Mouse (Mus musculus) midbrain, embryonic 12.5 days (tissue): ENCODE results near the gene B230217C12Rik. TPM values are rescaled to one million over a fixed set of nuclear protein-coding genes. Genes with fewer than 3 reads are reported as not detected.

Source experiments
- ATAC-seq: fragments of 200-750 bp; cut with Nextera tagmentation; 2 replicates; pipeline ENCODE4 v1.8.0; 2017; ENCODE audit warnings: low read depth, moderate TSS enrichment, moderate library complexity; ENCODE audit not compliant: low FRiP score
- H3K27ac ChIP-seq: fragments of 300-500 bp; sonication (generic); replicated peaks from 2 replicates; pipeline ENCODE4 v1.5.1; 2016; ENCODE audit warnings: mild to moderate bottlenecking
- H3K27me3 ChIP-seq: fragments of 300-500 bp; sonication (generic); 2 replicates; pipeline ENCODE4 v1.6.1; 2016; ENCODE audit warnings: mild to moderate bottlenecking
- H3K36me3 ChIP-seq: fragments of 300-500 bp; sonication (generic); 2 replicates; pipeline ENCODE4 v1.6.1; 2016
- H3K4me1 ChIP-seq: fragments of 300-500 bp; sonication (generic); 2 replicates; pipeline ENCODE4 v1.6.1; 2016
- H3K4me2 ChIP-seq: fragments of 300-500 bp; sonication (generic); replicated peaks from 2 replicates; pipeline ENCODE4 v1.6.1; 2016; ENCODE audit warnings: mild to moderate bottlenecking, moderate library complexity
- H3K4me3 ChIP-seq: fragments of 300-500 bp; sonication (generic); 2 replicates; pipeline ENCODE4 v1.5.1; 2016; ENCODE audit warnings: mild to moderate bottlenecking
- H3K9ac ChIP-seq: fragments of 300-500 bp; sonication (generic); replicated peaks from 2 replicates; pipeline ENCODE4 v1.6.1; 2016; ENCODE audit warnings: mild to moderate bottlenecking, moderate library complexity
- H3K9me3 ChIP-seq: fragments of 300-500 bp; sonication (generic); 2 replicates; pipeline ENCODE4 v1.6.1; 2016; ENCODE audit warnings: mild to moderate bottlenecking
- WGBS: fragments of 180-500 bp; shearing (Covaris S2); methylation state at CpG from one replicate; pipeline ENCODE4 v1.1.7; 2016; 5-methylcytosine and 5-hydroxymethylcytosine counted together
- polyA plus RNA-seq: library from polyadenylated mRNA; unstranded; fragments of >200 nt; fragmentation: Nextera tagmentation; extraction: Ambion mirVana; gene quantifications from 2 replicates; pipeline ENCODE4 v1.2.1, GENCODE M21; 2016

The B230217C12Rik gene
- polyA plus RNA-seq, 1 experiment from 2014 or later, result 15.8 TPM

DNA sequence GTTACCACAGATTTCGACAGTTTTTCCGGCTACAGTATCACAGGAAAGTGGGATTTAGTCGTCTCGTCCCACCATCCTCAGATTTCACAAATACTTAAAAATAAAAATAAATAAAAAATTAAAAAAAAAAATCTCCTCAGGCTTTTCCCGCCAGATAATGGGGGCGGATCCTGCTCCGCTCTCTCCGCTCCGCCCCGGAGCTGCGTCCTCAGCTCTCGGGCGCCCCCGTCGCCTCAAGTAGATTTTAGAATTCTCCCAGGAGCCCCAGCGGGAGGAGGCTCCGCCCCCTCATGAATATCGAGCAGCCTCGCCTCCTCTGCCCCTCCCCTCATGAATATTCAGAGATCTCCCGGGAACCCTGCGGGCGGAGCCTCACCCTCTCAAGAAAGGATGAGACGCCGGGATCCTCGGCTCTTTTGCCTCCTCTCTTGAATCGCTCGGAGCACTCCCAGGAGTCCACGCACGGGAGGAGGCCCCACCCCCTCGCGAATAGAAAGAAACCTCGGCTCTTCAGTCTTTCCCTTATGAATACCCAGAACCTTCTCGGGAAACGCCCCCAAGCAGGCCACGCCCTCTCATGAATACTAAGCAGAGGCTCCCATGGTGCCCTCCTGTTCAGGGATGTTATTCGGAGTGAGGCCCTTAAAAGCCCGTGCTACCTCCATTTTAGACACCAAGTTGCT lies 43.5 kb downstream of the B230217C12Rik start, which contains the start of gene Fbxo47:
TSS of gene Fbxo47 (minus strand) at position 237 of the 683 bp plus-strand sequence.
- no peaks in the 10 kb centered on the region for H3K27me3 ChIP-seq
- peak; percentile 95 for ATAC-seq
- H3K4me3 ChIP-seq, result peak within 1 kb of the TSS; percentile 57
- peak within 1 kb of the TSS; percentile 87 for H3K27ac ChIP-seq
- no peaks in the 10 kb centered on the region for H3K4me1 ChIP-seq
- peak within 1 kb of the TSS; percentile 61 for H3K4me2 ChIP-seq
- peak within 1 kb of the TSS; percentile 48; the same call in 1 of the 2 replicates for H3K9ac ChIP-seq
- WGBS, result under 1% methylated on average over 37 of the region's 37 CpGs
- H3K9me3 ChIP-seq, result no peaks in the 10 kb centered on the region
- H3K36me3 ChIP-seq, result no peaks in the 10 kb centered on the region

DNA sequence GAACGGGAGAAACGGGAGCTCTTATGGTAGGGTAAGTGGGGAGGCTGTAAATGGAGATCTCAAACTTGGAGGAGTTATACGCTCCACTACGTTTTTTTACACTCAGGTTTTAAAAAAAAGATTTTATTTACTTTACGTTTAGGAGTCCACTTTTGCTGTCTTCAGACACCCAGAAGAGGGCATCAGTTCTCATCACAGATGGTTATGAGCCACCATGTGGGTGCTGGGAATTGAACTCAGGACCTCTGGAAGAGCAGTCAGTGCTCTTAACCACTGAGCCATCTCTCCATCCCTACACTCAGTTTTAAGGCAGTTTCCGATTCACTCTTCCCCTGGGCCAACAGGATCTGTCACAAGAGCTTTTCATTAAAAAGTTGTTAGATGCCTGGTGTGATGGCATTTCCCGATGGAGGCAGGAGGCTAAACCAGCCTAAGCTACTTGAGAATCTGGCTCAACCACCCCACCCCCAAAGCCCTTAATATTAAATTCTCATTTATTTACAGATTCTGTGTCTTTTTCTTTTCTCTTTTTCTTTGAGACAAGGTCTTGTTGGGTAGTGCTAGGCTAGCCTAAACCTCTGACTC lies 44.1 kb downstream of the B230217C12Rik start:
- WGBS, result 21% methylated on average over 7 of the region's 7 CpGs
- Histone ChIP-seq H3K4me1 (no peaks in the 10 kb centered on the region), H3K27ac (peak overlapping the region; percentile 87), H3K9me3 (no peaks in the 10 kb centered on the region), H3K9ac (peak overlapping the region; percentile 8; the same call in 1 of the 2 replicates), H3K4me2 (peak overlapping the region; percentile 61), H3K4me3 (peak overlapping the region; percentile 57), H3K27me3 (no peaks in the 10 kb centered on the region), H3K36me3 (no peaks in the 10 kb centered on the region)
- ATAC-seq, result peak; percentile 4; the same call in 1 of the 2 replicates

DNA sequence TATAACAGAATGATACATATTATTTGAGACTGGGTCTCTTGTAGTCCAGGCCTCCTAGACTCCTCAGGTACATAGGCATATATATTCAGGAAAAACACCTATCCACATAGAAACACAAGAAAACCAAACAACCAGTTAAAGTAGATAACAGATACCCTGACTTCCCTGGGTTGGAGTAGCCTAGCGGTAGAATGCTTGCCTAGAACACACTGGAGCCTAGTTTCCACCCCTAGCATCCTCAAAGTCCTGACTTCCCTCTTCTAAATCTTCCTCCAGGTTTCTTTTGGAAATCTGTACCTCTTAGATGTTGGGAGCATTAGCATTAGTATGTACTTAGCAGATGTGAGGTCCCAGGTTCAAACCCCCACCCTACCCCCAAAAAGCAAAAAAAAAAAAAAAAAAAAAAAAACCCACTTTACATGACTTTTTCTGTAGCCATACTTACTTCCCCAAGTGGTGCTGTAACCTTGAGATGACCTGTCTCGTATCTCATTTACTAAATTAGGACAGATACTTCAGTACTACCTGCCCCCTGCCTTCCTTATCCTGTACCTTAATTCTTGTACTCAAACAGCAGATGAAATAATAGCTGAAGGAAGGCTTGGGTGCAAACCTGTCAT lies 44.8 kb downstream of the B230217C12Rik start:
- WGBS, result 95% methylated on average over 2 of the region's 2 CpGs

DNA sequence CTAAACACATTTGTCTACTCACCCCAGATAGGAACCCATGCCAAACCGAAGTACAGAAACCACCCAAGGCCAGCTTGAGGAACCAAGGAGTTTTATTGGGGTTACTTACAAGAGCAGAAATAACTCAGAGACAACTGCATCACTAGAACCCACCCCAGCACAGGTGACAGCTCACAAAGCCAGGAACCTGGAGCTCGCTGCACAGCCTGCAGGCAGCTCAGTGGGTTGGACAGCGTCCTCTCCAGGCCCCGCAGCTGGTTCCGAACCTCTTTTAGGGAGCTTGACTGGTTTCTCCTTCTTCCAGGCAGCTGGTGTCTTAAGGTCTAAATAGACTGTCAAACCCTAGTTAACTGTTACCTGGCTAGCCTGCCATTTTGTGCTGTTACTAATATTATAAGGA lies 51.2 kb downstream of the B230217C12Rik start:
- Histone ChIP-seq H3K4me1 (no peaks in the 10 kb centered on the region), H3K4me3 (no peak overlapping the region), H3K4me2 (no peak overlapping the region), H3K36me3 (no peaks in the 10 kb centered on the region), H3K27ac (no peak overlapping the region), H3K9ac (no peak overlapping the region), H3K9me3 (no peaks in the 10 kb centered on the region), H3K27me3 (no peaks in the 10 kb centered on the region)
- WGBS, result 76% methylated on average over 5 of the region's 5 CpGs
- ATAC-seq, result no peak

More for the DNA sequence above, 44.8 kb downstream of the B230217C12Rik start:
- Histone ChIP-seq H3K4me1 (no peaks in the 10 kb centered on the region), H3K9ac (no peak overlapping the region), H3K36me3 (no peaks in the 10 kb centered on the region), H3K27ac (no peak overlapping the region), H3K4me3 (no peak overlapping the region), H3K9me3 (no peaks in the 10 kb centered on the region), H3K4me2 (0 out of 2 replicates have a peak overlapping the region, but pooled peaks have one; percentile 61), H3K27me3 (no peaks in the 10 kb centered on the region)
- no peak for ATAC-seq

Other genes with a start within 250 kb of the B230217C12Rik start
- gene Epop, start 211.1 kb upstream of the B230217C12Rik start, polyA plus RNA-seq, result 14.2 and 16.2 TPM in 2 replicates
- 3.0 and 3.2 TPM in 2 replicates for gene Mllt6, start 177.4 kb upstream of the B230217C12Rik start, polyA plus RNA-seq
- gene Cisd3, start 155.0 kb upstream of the B230217C12Rik start, polyA plus RNA-seq, result 12.4 and 13.5 TPM in 2 replicates
- 16.5 and 20.0 TPM in 2 replicates for gene Pcgf2, start 140.3 kb upstream of the B230217C12Rik start, polyA plus RNA-seq
- gene Psmb3, start 137.4 kb upstream of the B230217C12Rik start, polyA plus RNA-seq, result 450 and 456 TPM in 2 replicates
- gene Pip4k2b, start 96.1 kb upstream of the B230217C12Rik start, polyA plus RNA-seq, result 2.7 and 3.3 TPM in 2 replicates
- 22.3 and 24.4 TPM in 2 replicates for gene Cwc25, start 74.2 kb upstream of the B230217C12Rik start, polyA plus RNA-seq
- gene 1700001P01Rik, start 64.9 kb upstream of the B230217C12Rik start, polyA plus RNA-seq, result 0.31 and 1.3 TPM in 2 replicates
- 370 and 378 TPM in 2 replicates for gene Rpl23, start 58.3 kb upstream of the B230217C12Rik start, polyA plus RNA-seq
- gene Lasp1, start 41.8 kb upstream of the B230217C12Rik start, polyA plus RNA-seq, result 102 and 106 TPM in 2 replicates
- gene Fbxo47, start 43.4 kb downstream of the B230217C12Rik start, polyA plus RNA-seq, result 0.54 and 0.71 TPM in 2 replicates
- 0.34 and 0.48 TPM in 2 replicates for gene Plxdc1, start 145.7 kb downstream of the B230217C12Rik start, polyA plus RNA-seq
- gene Arl5c, start 155.4 kb downstream of the B230217C12Rik start, polyA plus RNA-seq, result 6.3 and 7.4 TPM in 2 replicates
- gene Cacnb1, start 182.3 kb downstream of the B230217C12Rik start, polyA plus RNA-seq, result 34.3 and 35.2 TPM in 2 replicates
- gene Rpl19, start 185.9 kb downstream of the B230217C12Rik start, polyA plus RNA-seq, result 741 and 746 TPM in 2 replicates
- gene Stac2, start 212.7 kb downstream of the B230217C12Rik start, polyA plus RNA-seq, result 0.62 and 0.73 TPM in 2 replicates